ENCODE assay signal across 22 mouse cellular contexts in genomic region chr12:25014938-25015337, GRCm38 (mm10). TPM values are rescaled to one million over a fixed set of nuclear protein-coding genes. Genes with fewer than 3 reads are reported as not detected.
DNase-seq lines count a peak whose midpoint lies in the region; ATAC-seq and TF ChIP-seq lines count a peak whose summit lies in the region.
"Had no signal": no experiment of that assay in that cellular context is flagged by ENCODE, and none has a peak within 500 bp of the region (broad histone marks: within the 10 kb centered on the region; RNA-seq: fewer than 3 reads in every experiment).

No protein-coding gene starts in this region.

- H3K4me2 ChIP-seq in liver, embryonic 12.5 days, result no peak overlapping the region
- H3K4me2 ChIP-seq in liver, postnatal 0 days (ENCODE audit: low read depth, low read length), result no peak overlapping the region
- H3K4me2 ChIP-seq in embryonic facial prominence, embryonic 14.5 days (ENCODE audit: low read depth, low read length), result no peak overlapping the region
- no peak overlapping the region for H3K4me2 ChIP-seq in limb, embryonic 12.5 days
- H3K4me2 ChIP-seq: forebrain, embryonic 13.5 days; heart, embryonic 11.5 days; hindbrain, embryonic 14.5 days; intestine, embryonic 15.5 days had no signal

- H3K4me3 ChIP-seq in liver, embryonic 12.5 days, result no peak overlapping the region
- no peak overlapping the region for H3K4me3 ChIP-seq in liver, postnatal 0 days (ENCODE audit: low read depth, low read length)
- H3K4me3 ChIP-seq in embryonic facial prominence, embryonic 10.5 days, result no peak overlapping the region
- no peak overlapping the region for H3K4me3 ChIP-seq in embryonic facial prominence, embryonic 14.5 days (ENCODE audit: low read depth, low read length)
- no peak overlapping the region for H3K4me3 ChIP-seq in limb, embryonic 12.5 days (replicated peaks)
- no peak overlapping the region for H3K4me3 ChIP-seq in midbrain, embryonic 10.5 days
- H3K4me3 ChIP-seq in gastrocnemius, adult 2 months, result no peak overlapping the region
- H3K4me3 ChIP-seq: forebrain, embryonic 13.5 days; heart, adult 2 months; hindbrain, embryonic 10.5 days; intestine, embryonic 15.5 days had no signal

- peaks cover 96% of the 10 kb centered on the region for H3K36me3 ChIP-seq in liver, embryonic 12.5 days
- peaks cover 77% of the 10 kb centered on the region for H3K36me3 ChIP-seq in liver, postnatal 0 days (replicated peaks; ENCODE audit: insufficient read depth, low read length)
- H3K36me3 ChIP-seq in embryonic facial prominence, embryonic 10.5 days (replicated peaks), result peaks cover 80% of the 10 kb centered on the region
- H3K36me3 ChIP-seq in embryonic facial prominence, embryonic 14.5 days (ENCODE audit: control insufficient read depth, insufficient read depth, low read length), result peaks cover 93% of the 10 kb centered on the region
- peaks cover 78% of the 10 kb centered on the region for H3K36me3 ChIP-seq in limb, embryonic 12.5 days
- peaks cover 85% of the 10 kb centered on the region for H3K36me3 ChIP-seq in midbrain, embryonic 10.5 days

- H3K4me1 ChIP-seq in liver, embryonic 12.5 days, result peaks cover 25% of the 10 kb centered on the region
- peaks cover 4% of the 10 kb centered on the region; the same call in 1 of the 2 replicates for H3K4me1 ChIP-seq in liver, postnatal 0 days (ENCODE audit: insufficient read depth)
- peaks cover 3% of the 10 kb centered on the region; the same call in 1 of the 2 replicates for H3K4me1 ChIP-seq in embryonic facial prominence, embryonic 10.5 days
- H3K4me1 ChIP-seq in embryonic facial prominence, embryonic 14.5 days (ENCODE audit: control insufficient read depth, insufficient read depth, low read length), result no peaks in the 10 kb centered on the region
- no peaks in the 10 kb centered on the region; the same call in 1 of the 2 replicates for H3K4me1 ChIP-seq in limb, embryonic 12.5 days (replicated peaks)
- H3K4me1 ChIP-seq in midbrain, embryonic 10.5 days, result peaks cover 3% of the 10 kb centered on the region; the same call in 1 of the 2 replicates
- H3K4me1 ChIP-seq: forebrain, embryonic 13.5 days; hindbrain, embryonic 10.5 days; intestine, embryonic 15.5 days had no signal

- intact Hi-C loops in gastrocnemius, adult 2 months (cut with DNase I), result no loop called here

- no peak for TF ChIP-seq EP300 in liver, postnatal 0 days (IDR thresholded peaks at IDR 0.05; ENCODE audit: low read depth)

- peak overlapping the region; percentile 62; the same call in 1 of the 2 replicates for H3K27ac ChIP-seq in liver, embryonic 12.5 days
- H3K27ac ChIP-seq in liver, postnatal 0 days (ENCODE audit: low read depth), result no peak overlapping the region
- peak overlapping the region; percentile 76 for H3K27ac ChIP-seq in embryonic facial prominence, embryonic 10.5 days (replicated peaks)
- H3K27ac ChIP-seq in embryonic facial prominence, embryonic 14.5 days (replicated peaks; ENCODE audit: low read depth, low read length), result 0 out of 2 replicates have a peak overlapping the region, but pooled peaks have one; percentile 17
- 0 out of 2 replicates have a peak overlapping the region, but pooled peaks have one; percentile 47 for H3K27ac ChIP-seq in limb, embryonic 12.5 days
- H3K27ac ChIP-seq in midbrain, embryonic 10.5 days (replicated peaks), result no peak overlapping the region
- no peak overlapping the region for H3K27ac ChIP-seq in gastrocnemius, adult 2 months
- H3K27ac ChIP-seq: forebrain, embryonic 13.5 days; heart, adult 2 months; hindbrain, embryonic 10.5 days; hindbrain, embryonic 14.5 days; intestine, embryonic 15.5 days had no signal

- H3K27me3 ChIP-seq in liver, embryonic 12.5 days (replicated peaks), result no peaks in the 10 kb centered on the region
- no peaks in the 10 kb centered on the region for H3K27me3 ChIP-seq in liver, postnatal 0 days (ENCODE audit: insufficient read depth, low read length)
- no peaks in the 10 kb centered on the region for H3K27me3 ChIP-seq in embryonic facial prominence, embryonic 10.5 days (replicated peaks; ENCODE audit: low read depth, poor library complexity, severe bottlenecking)
- no peaks in the 10 kb centered on the region for H3K27me3 ChIP-seq in embryonic facial prominence, embryonic 14.5 days (replicated peaks; ENCODE audit: control insufficient read depth, insufficient read depth, low read length)
- no peaks in the 10 kb centered on the region for H3K27me3 ChIP-seq in limb, embryonic 12.5 days
- no peaks in the 10 kb centered on the region for H3K27me3 ChIP-seq in midbrain, embryonic 10.5 days (ENCODE audit: low read depth, poor library complexity, severe bottlenecking)
- H3K27me3 ChIP-seq: forebrain, embryonic 13.5 days; intestine, embryonic 15.5 days had no signal

- DNase-seq in liver, postnatal 0 days, result no peak
- peak; percentile 28 for DNase-seq in embryonic facial prominence, embryonic 10.5 days (ENCODE audit: low spot score)
- peak; percentile 53 for DNase-seq in embryonic facial prominence, embryonic 14.5 days (ENCODE audit: low spot score)
- DNase-seq in midbrain, embryonic 10.5 days (ENCODE audit: low spot score), result no peak
- no peak for DNase-seq in lung, postnatal 25 days (ENCODE audit: low spot score)
- DNase-seq in gastrocnemius, adult 2 months, result no peak
- DNase-seq: adrenal gland, adult 8-10 months; adrenal gland, postnatal 36 days; cerebellum, adult 11 months; cerebellum, adult 8-10 months; cerebellum, postnatal 14 days; forebrain, postnatal 0 days; gastrocnemius, postnatal 14 days; heart, adult 2 months; kidney, adult 2 months had no signal

- no peak overlapping the region for H3K9ac ChIP-seq in liver, embryonic 12.5 days
- no peak overlapping the region for H3K9ac ChIP-seq in liver, postnatal 0 days (replicated peaks)
- H3K9ac ChIP-seq in embryonic facial prominence, embryonic 14.5 days (ENCODE audit: low read depth, low read length), result no peak overlapping the region
- no peak overlapping the region for H3K9ac ChIP-seq in limb, embryonic 12.5 days (replicated peaks)
- H3K9ac ChIP-seq: forebrain, embryonic 13.5 days; forebrain, postnatal 0 days; hindbrain, embryonic 14.5 days; intestine, embryonic 15.5 days had no signal

- ATAC-seq in liver, embryonic 12.5 days, result no peak
- ATAC-seq in liver, postnatal 0 days, result no peak
- no peak for ATAC-seq in embryonic facial prominence, embryonic 14.5 days (ENCODE audit: low read depth)
- ATAC-seq in limb, embryonic 12.5 days (ENCODE audit: insufficient number of reproducible peaks, insufficient read depth, low FRiP score, low TSS enrichment, low read depth), result no peak
- ATAC-seq: forebrain, embryonic 13.5 days; forebrain, postnatal 0 days; intestine, embryonic 15.5 days had no signal

- no peak for TF ChIP-seq CTCF in liver, postnatal 0 days (IDR thresholded peaks at IDR 0.05; ENCODE audit: low read depth)
- no peak for TF ChIP-seq CTCF in gastrocnemius, adult 2 months (IDR thresholded peaks at IDR 0.05)

- H3K9me3 ChIP-seq in liver, embryonic 12.5 days (replicated peaks), result no peaks in the 10 kb centered on the region
- no peaks in the 10 kb centered on the region for H3K9me3 ChIP-seq in liver, postnatal 0 days (ENCODE audit: low read length)
- H3K9me3 ChIP-seq in embryonic facial prominence, embryonic 10.5 days, result no peaks in the 10 kb centered on the region
- no peaks in the 10 kb centered on the region for H3K9me3 ChIP-seq in embryonic facial prominence, embryonic 14.5 days (ENCODE audit: control insufficient read depth, low read length)
- H3K9me3 ChIP-seq in limb, embryonic 12.5 days, result no peaks in the 10 kb centered on the region
- H3K9me3 ChIP-seq in midbrain, embryonic 10.5 days (replicated peaks), result no peaks in the 10 kb centered on the region
- H3K9me3 ChIP-seq: forebrain, embryonic 13.5 days; hindbrain, embryonic 10.5 days; intestine, embryonic 15.5 days had no signal

- WGBS in liver, embryonic 12.5 days (ENCODE audit: insufficient replicate concordance), result 87% methylated on average over 7 of the region's 7 CpGs
- 88% methylated on average over 7 of the region's 7 CpGs for WGBS in liver, postnatal 0 days (ENCODE audit: insufficient replicate concordance)
- WGBS in embryonic facial prominence, embryonic 10.5 days, result 69% methylated on average over 7 of the region's 7 CpGs
- 49% methylated on average over 7 of the region's 7 CpGs for WGBS in embryonic facial prominence, embryonic 14.5 days
- 66% methylated on average over 7 of the region's 7 CpGs for WGBS in limb, embryonic 12.5 days
- WGBS in midbrain, embryonic 10.5 days, result 90% methylated on average over 7 of the region's 7 CpGs

RNA-seq across cellular contexts. Expression of gene Kidins220, which starts 40.2 kb away (rescaled TPM):
- polyA plus RNA-seq in liver, embryonic 12.5 days (2016; fragmentation: Nextera tagmentation; extraction: Ambion mirVana), result 12.2 and 13.6 TPM in 2 replicates
- polyA plus RNA-seq in liver, postnatal 0 days (2015; fragmentation: Nextera tagmentation; extraction: Ambion mirVana), result 3.7 and 4.4 TPM in 2 replicates
- 18.9 and 19.0 TPM in 2 replicates for polyA plus RNA-seq in embryonic facial prominence, embryonic 10.5 days (2016; fragmentation: Nextera tagmentation; extraction: Ambion mirVana)
- polyA plus RNA-seq in embryonic facial prominence, embryonic 14.5 days (2014; fragmentation: Nextera tagmentation; extraction: Ambion mirVana), result 38.4 and 42.1 TPM in 2 replicates
- 19.6 and 21.2 TPM in 2 replicates for polyA plus RNA-seq in limb, embryonic 12.5 days (2016; fragmentation: Nextera tagmentation; extraction: Ambion mirVana)
- 22.9 and 39.4 TPM in 2 replicates for polyA plus RNA-seq in midbrain, embryonic 10.5 days (2016; fragmentation: Nextera tagmentation; extraction: Ambion mirVana)
- 10 to 100 TPM; 51.3 to 56.5 TPM for total RNA-seq in gastrocnemius, adult 2 months (2021)

Comparison
In these comparisons a context has a peak if more than half of its experiments do, and no peak if none do; other contexts are left out.
1. H3K27ac ChIP-seq: peak in liver, embryonic 12.5 days (single experiment), embryonic facial prominence, embryonic 10.5 days (single experiment), embryonic facial prominence, embryonic 14.5 days (single experiment) and limb, embryonic 12.5 days (single experiment); none in liver, postnatal 0 days (single experiment), midbrain, embryonic 10.5 days (single experiment) and gastrocnemius, adult 2 months (single experiment).
2. DNase-seq: peak in embryonic facial prominence, embryonic 10.5 days (single experiment) and embryonic facial prominence, embryonic 14.5 days (single experiment); none in liver, postnatal 0 days (single experiment), midbrain, embryonic 10.5 days (single experiment), lung, postnatal 25 days (single experiment) and gastrocnemius, adult 2 months (single experiment).